Mouse (Mus musculus) urinary bladder, postnatal 4 days (tissue): ENCODE results near the gene Papss1.
"Not testable (repeated sequence)": the region's sequence is repeated elsewhere in the genome, so short reads cannot be mapped to it uniquely, and the experiment has no call there.

Source experiments
- DNase-seq, 2 experiments: peaks; one replicate each; pipeline ENCODE4 v3.0.0; 2021 to 2022; ENCODE audit warnings: low spot score in 2 of 2

Papss1 gene

DNA sequence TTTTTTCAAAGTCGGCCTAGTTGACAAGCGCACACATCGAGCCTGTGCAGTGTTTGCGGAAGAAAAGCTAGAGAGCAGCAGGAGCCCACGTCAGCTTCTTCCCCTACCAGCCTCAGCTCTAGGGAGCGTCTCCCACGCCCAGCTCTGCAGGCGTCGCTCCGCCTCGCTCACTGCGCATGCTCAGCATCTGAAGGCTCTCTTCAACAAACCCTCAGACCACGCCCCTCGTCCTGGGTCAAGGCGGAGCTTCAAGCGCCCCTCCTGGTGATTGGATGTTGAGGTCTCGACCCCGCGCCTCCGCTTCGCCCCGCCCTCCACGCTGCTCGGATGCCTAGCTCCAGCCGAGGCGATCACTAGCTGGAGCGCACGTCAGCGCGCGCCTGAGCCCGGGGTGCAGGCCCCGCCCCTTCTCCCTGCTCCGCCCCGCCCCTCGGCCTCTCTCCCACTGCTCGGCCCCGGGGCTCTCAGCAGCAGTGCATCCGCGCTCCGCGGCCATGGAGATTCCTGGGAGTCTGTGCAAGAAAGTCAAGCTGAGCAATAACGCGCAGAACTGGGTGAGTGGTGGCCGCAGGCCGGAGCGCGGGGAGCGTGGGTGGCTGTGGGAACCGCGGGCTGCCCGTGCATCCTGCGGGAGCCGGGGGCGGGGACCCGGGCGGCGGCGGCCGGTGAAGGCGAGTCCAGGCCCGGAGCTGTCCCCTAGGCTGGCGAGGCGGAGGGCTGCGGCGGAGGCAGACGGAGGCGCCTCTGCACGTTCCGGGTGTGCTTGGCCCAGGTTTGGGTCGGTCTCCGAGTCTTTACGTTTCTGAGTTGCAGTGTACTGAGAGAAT, at the start of gene Papss1:
Gene Papss1, plus strand, starts transcription at position 339 of the 827 bp plus-strand sequence.
- DNase-seq = peak; percentile 100

DNA sequence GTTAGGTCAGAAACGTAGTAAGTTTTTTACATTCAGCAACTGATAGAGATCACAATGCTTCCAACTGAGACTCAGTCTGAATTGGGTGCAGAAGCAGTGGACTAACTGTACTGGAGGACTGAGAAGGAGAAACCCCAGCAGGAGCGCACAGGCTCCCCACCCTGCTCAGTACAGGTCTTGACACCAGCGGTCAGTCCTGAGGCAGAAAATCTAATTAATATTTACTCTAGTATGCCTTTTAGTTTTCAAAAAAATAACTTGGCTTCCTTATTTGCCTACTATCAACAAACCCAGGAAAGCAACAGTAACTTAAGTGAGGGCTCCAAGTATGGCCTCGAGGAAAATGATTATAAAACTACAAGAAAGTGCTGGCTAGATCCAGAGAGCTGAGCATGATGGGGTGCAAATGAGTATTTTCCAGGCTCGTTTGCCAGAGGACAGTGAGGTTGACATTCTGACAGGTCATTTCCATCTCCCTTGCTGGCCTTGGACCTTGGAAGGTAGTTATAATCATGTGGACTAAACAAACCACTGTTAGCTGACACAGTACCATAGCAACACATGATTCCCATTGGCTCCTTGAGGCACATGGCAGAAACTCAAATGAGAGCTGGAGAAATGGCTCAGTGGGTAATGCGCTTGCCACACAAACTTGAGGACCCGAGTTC, 48.1 kb upstream of the Papss1 start:
- DNase-seq = no peak

DNA sequence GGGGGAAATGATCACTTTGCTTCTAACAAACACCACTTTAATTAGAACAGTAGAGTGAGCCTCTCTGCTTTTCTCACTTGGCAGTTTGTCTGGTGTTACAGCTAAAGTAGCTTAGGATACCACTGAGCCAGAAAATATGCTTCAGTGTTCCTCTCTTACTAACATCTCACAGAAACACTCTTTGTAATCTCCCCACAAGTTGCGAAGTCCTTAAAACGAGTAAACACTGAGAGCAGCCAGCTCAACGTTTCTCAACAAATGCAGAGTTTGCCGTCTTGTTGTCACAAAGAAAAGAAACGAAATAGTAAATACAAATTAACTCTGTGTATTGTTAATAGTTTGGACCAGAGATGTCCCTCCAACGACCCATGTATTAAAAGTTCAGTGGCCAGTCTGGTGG, 46.8 kb upstream of the Papss1 start:
- DNase-seq = no peak

DNA sequence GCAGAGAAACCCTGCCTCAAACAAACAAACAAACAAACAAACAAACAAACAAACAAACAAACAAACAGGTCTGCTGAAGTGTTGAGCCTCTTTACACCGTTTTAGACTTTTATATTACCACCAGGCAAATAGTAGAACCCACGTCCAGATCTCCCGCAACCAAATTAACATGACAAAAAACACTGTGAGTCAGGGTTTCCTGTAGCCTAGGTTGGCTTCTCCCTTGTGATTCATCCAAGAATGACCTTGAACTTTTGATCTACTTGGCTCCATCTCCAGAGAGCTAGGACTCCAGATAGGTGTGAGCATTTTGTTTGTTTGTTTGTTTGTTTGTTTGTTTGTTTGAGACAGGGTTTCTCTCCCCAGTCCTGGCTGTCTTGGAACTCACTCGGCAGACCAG, 43.4 kb upstream of the Papss1 start:
- no peak for DNase-seq

DNA sequence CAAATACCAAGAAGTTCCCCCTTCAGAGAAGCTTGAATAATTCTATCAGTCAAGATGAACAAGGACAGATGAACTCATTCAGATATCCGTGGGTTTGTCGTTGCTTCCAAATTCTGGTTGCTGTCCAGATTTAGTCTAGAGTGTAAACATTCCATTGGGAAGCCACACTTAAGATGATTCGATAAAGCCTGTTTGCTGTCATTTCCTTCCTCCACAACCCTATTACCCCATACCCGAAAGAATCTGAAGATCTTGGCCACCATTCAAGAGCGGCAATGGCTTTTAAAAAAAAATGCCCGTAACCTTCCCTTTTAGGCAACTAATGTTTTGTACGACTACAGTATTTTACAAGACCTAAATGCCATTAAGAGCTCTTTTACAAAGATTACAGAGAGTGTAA, 42.3 kb upstream of the Papss1 start:
- no peak for DNase-seq

DNA sequence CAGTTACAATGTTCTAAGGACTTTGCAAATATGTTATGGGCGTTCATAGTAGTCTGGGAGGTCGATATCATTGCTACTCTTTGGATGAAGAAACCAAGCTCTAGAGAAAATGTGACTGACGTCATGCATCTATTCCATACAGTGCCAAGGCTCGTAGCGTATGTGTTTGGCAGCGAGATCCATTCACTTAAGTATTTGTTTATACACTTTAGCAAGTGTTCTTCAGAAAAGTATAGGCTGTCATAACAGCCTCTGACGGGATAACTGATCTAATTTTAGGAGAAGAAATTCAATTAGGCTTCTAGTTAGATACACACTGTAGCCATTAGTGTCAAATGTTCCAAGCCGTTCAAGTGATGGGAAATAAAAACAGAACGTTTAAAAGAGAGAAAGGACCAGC, 40.8 kb upstream of the Papss1 start:
- DNase-seq = no peak

DNA sequence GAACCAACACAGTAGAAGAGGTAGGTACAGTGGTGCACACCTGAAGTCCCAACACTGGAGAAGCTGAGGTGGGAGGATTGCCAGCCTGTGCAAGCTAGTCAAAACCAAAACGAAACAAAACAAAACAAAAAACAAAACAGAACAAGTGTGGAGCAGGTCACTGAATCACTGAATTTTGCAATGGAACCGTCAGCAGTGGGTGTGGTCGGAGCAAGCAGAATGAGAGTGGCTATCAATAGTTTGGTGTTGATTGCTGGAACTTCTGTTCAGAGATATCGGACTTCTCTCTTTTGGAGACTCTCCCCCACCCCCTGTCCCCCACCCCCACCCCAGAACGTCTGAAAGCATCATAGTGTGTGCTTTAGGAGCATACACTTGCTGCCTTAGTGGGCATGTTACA, 40.4 kb upstream of the Papss1 start:
- DNase-seq = no peak

DNA sequence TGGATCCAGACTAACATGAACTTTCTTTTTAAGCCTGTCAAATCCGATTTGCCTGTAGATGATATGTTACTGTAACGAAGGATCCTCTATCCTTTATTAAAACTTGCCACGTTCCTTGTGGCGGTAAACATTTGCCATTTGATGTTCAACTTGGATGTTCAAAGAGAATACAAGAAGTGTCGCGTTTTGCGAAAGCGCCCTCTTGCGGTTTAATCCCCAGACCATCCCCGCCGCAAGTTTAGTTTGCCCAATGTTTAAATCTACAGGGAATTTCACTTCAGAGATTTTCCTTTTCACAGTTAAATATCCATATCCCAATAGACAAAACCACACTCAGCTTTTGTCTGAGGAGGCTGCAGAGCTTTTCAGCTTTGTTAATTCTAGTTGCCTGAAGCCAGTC, 39.8 kb upstream of the Papss1 start:
- no peak for DNase-seq

DNA sequence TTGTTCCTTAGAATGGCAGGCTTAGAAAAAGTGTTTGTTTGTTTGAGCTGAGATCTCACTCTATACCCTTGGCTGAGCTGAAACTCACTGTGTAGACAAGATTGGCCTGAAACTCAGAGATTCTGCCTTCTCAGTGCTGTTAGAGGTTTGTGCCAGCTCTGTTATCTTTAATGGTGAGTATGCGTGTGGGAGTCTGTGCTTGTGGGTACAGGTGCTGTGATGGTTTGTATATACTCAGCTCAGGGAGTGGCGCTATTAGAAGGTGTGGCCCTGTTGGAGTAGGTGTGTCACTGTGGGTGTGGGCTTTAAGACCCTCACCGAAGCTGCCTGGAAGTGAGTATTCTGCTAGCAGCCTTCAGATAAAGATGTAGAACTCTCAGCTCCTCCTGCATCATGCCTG, 39.3 kb upstream of the Papss1 start:
- no peak for DNase-seq

DNA sequence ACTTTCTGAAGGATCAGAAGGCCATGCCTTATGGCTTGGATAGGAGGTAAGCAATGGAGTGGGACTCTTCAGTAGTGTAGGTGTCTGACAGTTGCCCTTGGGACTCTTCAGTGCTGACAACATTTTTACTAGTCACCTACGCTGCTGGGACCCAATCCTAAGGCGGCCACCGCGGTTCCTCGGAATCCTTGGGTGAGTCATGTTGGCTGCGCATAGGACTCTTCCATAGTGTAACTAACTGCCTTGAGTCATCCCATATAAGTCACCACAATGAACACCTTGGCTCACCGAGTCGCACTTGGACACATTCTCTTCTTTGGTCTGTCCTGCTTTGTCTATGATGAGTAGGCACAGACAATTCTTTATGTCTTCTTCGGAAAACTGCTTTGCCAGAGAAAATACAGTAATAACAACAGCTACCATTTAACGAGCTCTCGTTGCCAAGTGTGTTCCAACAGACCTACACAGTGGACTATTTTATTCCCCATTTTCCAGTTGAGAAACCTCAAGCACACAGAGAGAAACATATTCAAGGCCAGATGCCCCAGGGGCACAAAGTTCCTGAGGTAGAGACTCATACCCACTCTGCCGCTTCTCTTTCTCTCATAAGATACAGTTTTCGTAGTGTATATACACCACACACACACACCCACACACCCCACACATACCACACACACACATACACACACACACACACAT, 23.2 kb upstream of the Papss1 start:
- no peak for DNase-seq

DNA sequence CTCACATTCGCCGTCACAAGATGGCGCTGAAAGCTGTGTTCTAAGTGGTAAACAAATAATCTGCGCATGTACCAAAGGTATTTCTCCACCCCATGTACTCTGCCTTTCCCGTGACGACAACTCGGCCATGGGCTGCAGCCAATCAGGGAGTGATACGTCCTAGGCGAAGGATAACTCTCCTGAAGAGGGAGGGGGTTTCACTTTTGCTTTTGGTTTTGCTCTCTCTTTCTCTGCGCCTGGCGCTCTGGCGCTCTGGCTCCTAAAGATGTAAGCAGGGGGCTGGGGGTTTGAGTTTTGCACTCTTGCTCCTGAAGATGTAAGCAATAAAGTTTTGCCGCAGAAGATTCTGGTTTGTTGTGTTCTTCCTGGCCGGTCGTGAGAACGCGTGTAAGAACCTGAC, 17.0 kb upstream of the Papss1 start:
- DNase-seq = not testable (repeated sequence)

DNA sequence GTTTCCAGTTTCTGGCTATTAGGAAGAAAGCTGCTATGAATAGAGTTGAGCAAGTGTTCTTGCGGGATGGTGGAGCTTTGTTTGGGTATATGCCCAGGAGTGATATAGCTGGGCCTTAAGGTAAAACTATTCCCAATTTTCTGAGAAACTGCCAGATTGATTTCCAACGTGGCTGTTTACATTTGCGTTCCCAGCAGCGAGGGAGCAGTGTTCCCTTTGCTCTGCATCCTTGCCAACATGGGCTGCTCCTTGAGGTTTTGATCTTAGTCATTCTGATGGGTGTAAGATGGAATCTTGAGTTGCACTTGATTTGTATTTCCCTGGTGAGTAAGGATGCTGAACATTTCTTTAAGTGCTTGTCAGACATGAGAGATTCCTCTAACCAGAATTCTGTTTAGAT, 14.5 kb upstream of the Papss1 start:
- no peak for DNase-seq

DNA sequence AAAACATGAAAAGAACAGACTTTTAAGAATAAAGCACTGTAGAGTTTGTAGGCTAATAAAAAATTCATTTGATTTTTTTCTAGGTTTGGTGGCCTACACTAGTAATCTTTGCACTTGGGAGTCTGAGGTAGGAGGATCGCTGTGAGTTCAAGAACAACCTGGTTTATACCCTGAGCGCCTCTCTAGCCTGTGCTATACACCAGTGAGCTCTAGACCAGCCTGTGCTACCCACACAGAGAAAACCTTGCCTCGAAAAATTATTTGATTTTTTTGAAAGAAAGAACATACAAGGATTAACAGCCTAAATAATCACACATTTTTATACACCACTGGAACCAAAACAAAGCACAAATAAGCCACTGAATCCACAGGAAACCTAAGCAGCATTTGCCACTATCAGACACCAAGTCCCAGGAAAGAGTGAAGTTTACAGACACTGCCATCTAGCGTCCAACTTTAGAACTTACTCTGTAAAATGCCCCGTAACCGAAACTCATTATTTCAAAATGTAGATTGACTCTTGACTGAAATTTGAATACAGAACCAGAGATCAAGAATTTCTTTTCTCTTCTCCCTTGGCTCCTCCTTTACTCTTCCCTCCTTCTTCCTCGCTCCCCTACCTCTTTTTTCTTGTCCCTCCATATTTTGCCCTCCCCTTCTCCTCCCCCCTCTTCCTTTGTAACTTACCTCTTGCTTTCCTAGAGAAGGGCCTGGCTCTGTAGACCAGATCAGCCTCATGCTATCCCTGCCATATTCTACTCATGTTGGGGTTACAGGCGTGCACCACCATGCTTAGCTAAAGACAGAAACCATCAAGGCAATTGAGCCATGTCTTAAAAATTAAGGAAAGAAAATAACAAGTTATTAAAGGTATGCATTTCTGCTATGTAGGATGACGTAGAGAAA, 12.0 kb upstream of the Papss1 start:
- no peak for DNase-seq

DNA sequence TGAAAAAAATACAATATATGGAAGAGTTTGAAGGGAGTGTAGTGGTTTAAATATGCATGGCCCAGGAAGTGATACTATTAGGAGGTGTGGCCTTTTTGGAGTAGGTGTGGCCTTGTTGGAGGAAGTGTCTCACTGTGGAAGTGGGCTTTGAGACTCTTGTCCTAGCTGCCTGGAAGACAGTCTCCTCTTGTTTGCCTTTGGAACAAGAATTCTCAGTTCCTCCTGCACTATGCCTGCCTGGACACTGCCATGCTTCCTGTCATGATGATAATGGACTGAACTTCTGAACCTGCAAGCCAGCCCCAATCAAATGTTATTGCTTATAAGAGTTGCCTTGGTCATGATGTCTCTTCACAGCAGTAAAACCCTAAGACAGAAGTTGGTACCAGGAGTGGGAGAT, 8.8 kb upstream of the Papss1 start:
- DNase-seq = no peak

DNA sequence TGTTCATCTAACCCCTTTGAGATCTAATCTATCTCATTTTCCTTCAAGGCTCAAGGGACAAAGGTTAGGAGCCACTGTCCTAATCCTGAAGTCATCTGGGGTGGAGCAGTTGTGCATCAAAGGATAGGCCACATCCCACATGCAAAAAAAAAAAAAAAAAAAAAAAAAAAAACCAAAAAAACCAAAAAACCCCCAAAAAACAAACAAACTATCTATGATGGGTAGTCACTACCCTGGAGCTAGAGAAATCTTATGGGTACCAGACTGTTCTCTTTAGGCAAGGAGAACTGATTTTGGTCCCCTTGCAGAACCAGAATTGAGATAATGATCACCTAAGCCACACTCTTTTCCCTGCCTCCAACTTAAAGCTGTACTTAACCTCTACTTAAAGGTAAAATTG, 3.0 kb upstream of the Papss1 start:
- DNase-seq = no peak

DNA sequence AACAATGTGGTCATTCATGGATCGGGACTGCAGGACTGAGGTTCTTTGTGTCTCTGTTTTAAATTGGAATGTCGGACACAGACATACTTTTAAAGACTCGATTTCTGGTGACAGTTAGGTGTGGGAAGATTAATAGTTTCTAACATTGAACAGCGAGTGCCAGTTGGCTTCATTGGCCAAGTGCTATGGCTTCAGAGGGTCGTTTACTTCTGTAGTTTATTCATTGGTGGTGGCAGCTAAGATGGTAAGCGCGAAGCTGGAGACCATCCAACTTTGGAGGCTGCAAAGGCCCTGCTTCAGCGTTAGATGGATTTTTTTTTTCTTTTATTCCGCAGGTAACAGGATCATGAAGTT, 666 bp downstream of the Papss1 start:
- DNase-seq = no peak

DNA sequence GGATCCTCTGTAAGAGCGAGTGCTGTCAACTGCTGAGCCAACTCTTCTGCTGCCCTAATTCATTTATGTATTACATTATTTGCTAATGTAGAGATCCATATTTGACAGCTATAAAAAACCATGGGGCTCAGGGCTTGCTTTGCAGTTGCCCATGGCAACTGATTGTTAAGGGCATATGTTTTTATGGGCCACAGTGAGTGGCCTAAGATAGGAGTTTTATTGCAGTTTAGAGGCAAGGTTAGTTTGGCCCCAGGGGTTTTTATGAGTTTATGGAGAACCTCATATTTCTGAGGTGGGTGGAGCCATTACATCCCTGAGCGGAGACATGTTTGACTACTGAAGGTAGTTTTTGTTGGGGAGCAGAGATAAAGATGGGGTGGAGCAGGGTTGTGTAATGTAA, 1.7 kb downstream of the Papss1 start:
- DNase-seq = no peak

DNA sequence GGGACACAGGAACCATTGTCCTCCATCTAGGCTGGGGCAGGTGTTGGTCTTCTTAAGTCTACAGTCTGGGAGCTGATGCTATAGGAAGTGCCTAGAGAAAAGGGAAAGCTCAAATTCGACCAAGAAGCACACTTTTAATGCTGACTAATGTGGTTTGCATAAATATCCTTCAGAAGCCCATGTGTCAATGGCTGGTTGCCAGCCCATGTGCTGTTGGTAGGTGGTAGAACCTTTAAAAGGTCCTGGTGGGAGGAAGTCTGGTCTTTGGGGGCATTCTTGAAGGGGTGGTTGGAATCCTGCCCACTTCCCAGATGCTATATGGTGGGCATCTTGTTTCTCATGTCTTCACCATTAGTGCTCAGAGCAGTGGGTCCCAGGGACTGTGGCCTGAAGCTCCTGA, 5.9 kb downstream of the Papss1 start:
- no peak for DNase-seq

DNA sequence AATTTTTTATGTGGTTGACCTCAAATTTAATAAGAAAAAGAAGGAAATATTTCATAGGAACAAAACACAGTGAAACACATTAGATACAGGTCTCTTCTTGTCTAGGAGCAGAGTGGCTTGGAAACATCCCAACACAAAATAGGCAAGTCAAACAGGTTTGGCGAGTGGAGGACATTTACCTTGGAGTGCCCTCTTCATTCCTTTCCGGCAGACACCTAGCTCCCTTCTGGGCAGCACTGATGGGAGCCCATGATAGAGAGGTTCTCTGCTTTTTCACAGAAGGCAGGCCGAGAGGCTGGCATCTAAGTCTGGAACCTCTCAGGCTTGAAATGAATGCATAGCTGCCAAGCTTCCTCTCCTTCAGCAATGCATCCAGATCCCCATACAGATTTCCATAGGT, 9.0 kb downstream of the Papss1 start:
- DNase-seq = peak in 1 of 2 experiments; percentile 27

DNA sequence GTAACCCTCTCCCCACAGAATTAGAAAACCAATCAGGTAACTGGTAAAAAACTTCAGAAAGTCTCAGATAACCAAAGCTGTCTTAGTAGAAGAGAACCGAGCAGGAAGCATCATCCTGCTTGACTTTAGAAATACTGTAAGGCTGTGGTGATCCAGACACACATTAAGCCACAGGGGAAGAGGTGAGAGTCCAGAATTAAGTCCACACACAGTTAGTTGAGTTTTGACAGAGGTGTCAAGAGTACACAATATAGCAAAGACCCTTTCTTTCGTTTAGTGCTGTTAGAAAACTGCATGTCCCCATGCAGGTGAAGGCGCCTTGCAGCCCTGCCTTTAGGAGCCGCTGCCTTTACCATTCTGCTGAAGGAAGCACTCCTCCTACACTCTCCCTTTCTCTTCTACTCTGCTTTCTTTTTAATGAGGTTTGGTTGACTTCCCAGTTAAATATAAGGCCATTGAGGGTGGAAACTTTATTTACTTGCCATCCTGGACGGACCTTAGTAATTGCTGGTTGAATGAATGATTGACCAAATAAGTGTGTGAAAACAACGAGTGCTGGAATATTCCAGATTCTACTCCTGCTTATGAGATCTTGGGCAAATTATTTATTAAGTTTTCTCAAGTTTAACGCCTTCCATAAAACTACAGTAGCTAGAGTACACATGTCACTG, 14.0 kb downstream of the Papss1 start:
- no peak for DNase-seq

DNA sequence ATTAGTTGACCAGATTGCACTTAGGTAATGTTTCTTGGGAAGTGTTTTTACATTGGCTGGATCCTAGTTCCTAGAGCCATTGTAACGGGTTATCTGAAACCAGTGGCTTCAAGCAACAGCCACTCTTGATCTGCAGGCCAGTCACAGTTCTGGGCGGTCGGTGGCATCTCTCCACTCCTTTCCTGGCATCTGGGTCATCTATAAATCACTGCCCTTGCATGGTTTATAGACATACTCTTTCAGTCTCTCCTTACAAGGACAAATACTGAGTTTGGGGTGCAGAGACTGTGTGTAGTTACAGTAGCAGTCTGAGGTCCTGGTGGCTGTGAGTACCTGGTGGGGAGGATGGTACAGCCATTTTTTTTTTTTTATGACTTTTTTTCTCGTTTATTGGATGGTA, 15.5 kb downstream of the Papss1 start:
- DNase-seq = no peak
